Mouse (Mus musculus) lung, embryonic 16.5 days (tissue): ENCODE data around the gene Antxrl. TPM values are rescaled to one million over a fixed set of nuclear protein-coding genes. Genes with fewer than 3 reads are reported as not detected.

ENCODE experiments used
- ATAC-seq: fragments of 200-750 bp; cut with Nextera tagmentation; 2 replicates; pipeline ENCODE4 v1.8.0; 2017; ENCODE audit warnings: low read depth, mild to moderate bottlenecking, moderate library complexity
- H3K27ac ChIP-seq: fragments of 300-500 bp; sonication (generic); 2 replicates; pipeline ENCODE4 v1.5.1; 2014; ENCODE audit warnings: mild to moderate bottlenecking, control low read depth, low read length
- H3K27me3 ChIP-seq: fragments of 300-500 bp; sonication (generic); 2 replicates; pipeline ENCODE4 v1.6.1; 2014; ENCODE audit warnings: low read depth, low read length, mixed read lengths; ENCODE audit not compliant: control insufficient read depth, insufficient read depth
- H3K36me3 ChIP-seq: fragments of 300-500 bp; sonication (generic); 2 replicates; pipeline ENCODE4 v1.6.1; 2014; ENCODE audit warnings: low read length; ENCODE audit not compliant: control insufficient read depth, insufficient read depth
- H3K4me1 ChIP-seq: fragments of 300-500 bp; sonication (generic); replicated peaks from 2 replicates; pipeline ENCODE4 v1.6.1; 2014; ENCODE audit warnings: low read length, mixed read lengths; ENCODE audit not compliant: control insufficient read depth, insufficient read depth
- H3K4me2 ChIP-seq: fragments of 300-500 bp; sonication (generic); 2 replicates; pipeline ENCODE4 v1.6.1; 2014; ENCODE audit warnings: low read depth, low read length, control low read depth
- H3K4me3 ChIP-seq: fragments of 300-500 bp; sonication (generic); 2 replicates; pipeline ENCODE4 v1.5.1; 2014; ENCODE audit warnings: mild to moderate bottlenecking, low read length, control low read depth
- H3K9ac ChIP-seq: fragments of 300-500 bp; sonication (generic); 2 replicates; pipeline ENCODE4 v1.6.1; 2014; ENCODE audit warnings: low read length, control low read depth
- H3K9me3 ChIP-seq: fragments of 300-500 bp; sonication (generic); 2 replicates; pipeline ENCODE4 v1.6.1; 2016; ENCODE audit warnings: low read length; ENCODE audit not compliant: control insufficient read depth
- WGBS: fragments of 180-500 bp; shearing (Covaris S2); extraction: QIAGEN DNeasy Blood & Tissue Kit; methylation state at CpG from one replicate; pipeline ENCODE4 v1.1.7; 2014; 5-methylcytosine and 5-hydroxymethylcytosine counted together
- polyA plus RNA-seq: library from polyadenylated mRNA; unstranded; fragments of >200 nt; fragmentation: Nextera tagmentation; extraction: Ambion mirVana; gene quantifications from 2 replicates; pipeline ENCODE4 v1.2.1, GENCODE M21; 2015

The Antxrl gene
- polyA plus RNA-seq, 1 experiment from 2014 or later: not detected

GRCm38 (mm10) chr14:34071665-34072064 is 19.2 kb downstream of the Antxrl start:
- H3K27me3 ChIP-seq: no peaks in the 10 kb centered on the region
- H3K27ac ChIP-seq: no peak overlapping the region
- H3K9me3 ChIP-seq: no peaks in the 10 kb centered on the region
- H3K9ac ChIP-seq: no peak overlapping the region
- ATAC-seq: no peak
- no peak overlapping the region for H3K4me3 ChIP-seq
- no peak overlapping the region for H3K4me2 ChIP-seq
- H3K4me1 ChIP-seq: no peaks in the 10 kb centered on the region
- WGBS: 62% methylated on average over 6 of the region's 6 CpGs
- no peaks in the 10 kb centered on the region for H3K36me3 ChIP-seq

DNA sequence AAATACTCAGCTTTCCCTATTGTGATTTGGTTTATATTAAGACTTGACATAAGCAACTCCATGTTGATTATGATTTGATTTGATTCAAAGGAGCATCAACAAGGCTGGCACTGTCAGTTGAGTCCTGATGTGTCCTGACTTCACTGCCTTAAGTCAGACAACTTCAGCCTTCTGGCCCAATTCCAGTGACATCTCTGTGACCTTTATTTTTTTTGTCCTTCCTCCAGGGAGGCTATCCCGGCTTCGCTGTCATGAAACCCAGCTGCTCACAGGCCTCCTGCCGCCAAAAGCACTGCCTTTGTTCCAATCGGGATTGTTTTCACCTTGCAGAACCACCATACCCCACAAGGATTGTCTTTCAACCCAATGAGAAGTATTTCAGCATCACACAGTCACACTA is 22.8 kb downstream of the Antxrl start:
- Histone ChIP-seq H3K4me1 (no peaks in the 10 kb centered on the region), H3K36me3 (no peaks in the 10 kb centered on the region), H3K4me2 (no peak overlapping the region), H3K9ac (no peak overlapping the region), H3K4me3 (no peak overlapping the region), H3K27ac (no peak overlapping the region), H3K27me3 (no peaks in the 10 kb centered on the region), H3K9me3 (no peaks in the 10 kb centered on the region)
- ATAC-seq: no peak
- 30% methylated on average over 4 of the region's 4 CpGs for WGBS

- WGBS: 66% methylated on average over 5 of the region's 5 CpGs
- no peak overlapping the region for H3K4me2 ChIP-seq
- no peak overlapping the region for H3K9ac ChIP-seq
- no peaks in the 10 kb centered on the region for H3K4me1 ChIP-seq
- no peak overlapping the region for H3K4me3 ChIP-seq
- no peaks in the 10 kb centered on the region for H3K27me3 ChIP-seq
- H3K36me3 ChIP-seq: no peaks in the 10 kb centered on the region
- H3K9me3 ChIP-seq: no peaks in the 10 kb centered on the region
- no peak for ATAC-seq
- H3K27ac ChIP-seq: no peak overlapping the region
Observed at GRCm38 (mm10) chr14:34077222-34077621, 24.7 kb downstream of the Antxrl start.

- no peak overlapping the region for H3K27ac ChIP-seq
- ATAC-seq: no peak
- H3K4me2 ChIP-seq: no peak overlapping the region
- no peaks in the 10 kb centered on the region for H3K9me3 ChIP-seq
- no peak overlapping the region for H3K4me3 ChIP-seq
- no peaks in the 10 kb centered on the region for H3K27me3 ChIP-seq
- no peaks in the 10 kb centered on the region for H3K4me1 ChIP-seq
- no peak overlapping the region for H3K9ac ChIP-seq
- no peaks in the 10 kb centered on the region for H3K36me3 ChIP-seq
- WGBS: 71% methylated on average over 4 of the region's 4 CpGs
Observed at GRCm38 (mm10) chr14:34078293-34078692, 25.8 kb downstream of the Antxrl start.

GRCm38 (mm10) chr14:34080321-34080997 is 28.0 kb downstream of the Antxrl start:
- no peak overlapping the region for H3K4me2 ChIP-seq
- H3K9ac ChIP-seq: no peak overlapping the region
- peak; percentile 56 for ATAC-seq
- H3K4me1 ChIP-seq: peaks cover 3% of the 10 kb centered on the region; the same call in 1 of the 2 replicates
- no peaks in the 10 kb centered on the region for H3K36me3 ChIP-seq
- H3K9me3 ChIP-seq: no peaks in the 10 kb centered on the region
- no peaks in the 10 kb centered on the region for H3K27me3 ChIP-seq
- H3K27ac ChIP-seq: no peak overlapping the region
- 9% methylated on average over 11 of the region's 11 CpGs for WGBS
- no peak overlapping the region for H3K4me3 ChIP-seq

GRCm38 (mm10) chr14:34085731-34086130 is 33.2 kb downstream of the Antxrl start, which contains the start of gene Anxa8:
TSS of gene Anxa8 (plus strand) at chr14:34085981.
- WGBS: 17% methylated on average over 4 of the region's 4 CpGs
- Histone ChIP-seq H3K27ac (no peak within 1 kb of the TSS), H3K4me3 (no peak within 1 kb of the TSS), H3K4me1 (peaks cover 6% of the 10 kb centered on the region; the same call in 1 of the 2 replicates), H3K4me2 (no peak within 1 kb of the TSS), H3K9ac (no peak within 1 kb of the TSS), H3K27me3 (no peaks in the 10 kb centered on the region), H3K36me3 (no peaks in the 10 kb centered on the region), H3K9me3 (no peaks in the 10 kb centered on the region)
- peak; percentile 77 for ATAC-seq

GRCm38 (mm10) chr14:34086806-34087205 is 34.3 kb downstream of the Antxrl start:
- H3K36me3 ChIP-seq: no peaks in the 10 kb centered on the region
- no peaks in the 10 kb centered on the region for H3K27me3 ChIP-seq
- H3K27ac ChIP-seq: no peak overlapping the region
- no peaks in the 10 kb centered on the region for H3K9me3 ChIP-seq
- 52% methylated on average over 4 of the region's 4 CpGs for WGBS
- no peak overlapping the region for H3K4me2 ChIP-seq
- H3K4me3 ChIP-seq: no peak overlapping the region
- H3K4me1 ChIP-seq: peaks cover 6% of the 10 kb centered on the region; the same call in 1 of the 2 replicates
- no peak overlapping the region for H3K9ac ChIP-seq
- ATAC-seq: no peak

- no peak for ATAC-seq
- H3K27ac ChIP-seq: no peak overlapping the region
- H3K4me3 ChIP-seq: no peak overlapping the region
- no peak overlapping the region for H3K9ac ChIP-seq
- no peak overlapping the region for H3K4me2 ChIP-seq
- H3K9me3 ChIP-seq: no peaks in the 10 kb centered on the region
- no peaks in the 10 kb centered on the region for H3K27me3 ChIP-seq
- H3K36me3 ChIP-seq: no peaks in the 10 kb centered on the region
- 58% methylated on average over 2 of the region's 2 CpGs for WGBS
- peaks cover 6% of the 10 kb centered on the region; the same call in 1 of the 2 replicates for H3K4me1 ChIP-seq
Observed at GRCm38 (mm10) chr14:34087856-34088398, 35.4 kb downstream of the Antxrl start.

DNA sequence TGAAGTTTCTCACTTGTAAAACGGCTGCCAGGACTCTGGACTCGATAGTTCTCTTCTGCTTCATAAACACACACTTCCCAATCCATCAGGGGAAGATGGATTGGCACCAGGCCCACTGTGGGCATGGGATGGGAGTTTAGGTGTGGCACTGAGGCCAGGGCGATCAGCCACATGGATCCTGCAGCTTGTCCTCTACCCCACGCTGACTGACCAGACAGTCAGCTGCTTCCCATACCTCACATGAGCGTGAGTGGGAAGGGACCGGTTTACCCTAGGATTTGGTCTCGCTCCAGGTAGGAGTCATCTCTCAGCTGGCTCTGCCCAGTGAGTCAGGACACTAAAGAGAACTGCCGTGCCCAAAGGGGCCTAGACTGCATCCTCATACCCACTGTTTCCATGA is 37.3 kb downstream of the Antxrl start:
- 67% methylated on average over 8 of the region's 8 CpGs for WGBS
- no peak for ATAC-seq
- Histone ChIP-seq H3K36me3 (no peaks in the 10 kb centered on the region), H3K4me3 (no peak overlapping the region), H3K27ac (no peak overlapping the region), H3K4me1 (peaks cover 6% of the 10 kb centered on the region; the same call in 1 of the 2 replicates), H3K4me2 (no peak overlapping the region), H3K27me3 (no peaks in the 10 kb centered on the region), H3K9me3 (no peaks in the 10 kb centered on the region), H3K9ac (no peak overlapping the region)
